Mouse (Mus musculus) stomach, embryonic 15.5 days (tissue): Measurements from ENCODE around the gene Akap7. TPM values are rescaled to one million over a fixed set of nuclear protein-coding genes. Genes with fewer than 3 reads are reported as not detected.

Source experiments
- ATAC-seq: fragments of 200-750 bp; cut with Nextera tagmentation; 2 replicates; pipeline ENCODE4 v1.8.0; 2017; ENCODE audit warnings: low read depth, moderate number of reproducible peaks, moderate TSS enrichment; ENCODE audit not compliant: insufficient read depth, low FRiP score
- H3K27ac ChIP-seq: fragments of 300-500 bp; sonication (generic); 2 replicates; pipeline ENCODE4 v1.5.1; 2015; ENCODE audit warnings: mild to moderate bottlenecking, inconsistent platforms
- H3K27me3 ChIP-seq: fragments of 300-500 bp; sonication (generic); replicated peaks from 2 replicates; pipeline ENCODE4 v1.6.1; 2015; ENCODE audit warnings: inconsistent platforms
- H3K36me3 ChIP-seq: fragments of 300-500 bp; sonication (generic); 2 replicates; pipeline ENCODE4 v1.6.1; 2015; ENCODE audit warnings: inconsistent platforms
- H3K4me1 ChIP-seq: fragments of 300-500 bp; sonication (generic); 2 replicates; pipeline ENCODE4 v1.6.1; 2015; ENCODE audit warnings: inconsistent platforms
- H3K4me2 ChIP-seq: fragments of 300-500 bp; sonication (generic); 2 replicates; pipeline ENCODE4 v1.6.1; 2015; ENCODE audit warnings: mild to moderate bottlenecking, inconsistent platforms
- H3K4me3 ChIP-seq: fragments of 300-500 bp; sonication (generic); replicated peaks from 2 replicates; pipeline ENCODE4 v1.5.1; 2015; ENCODE audit warnings: inconsistent platforms
- H3K9ac ChIP-seq: fragments of 300-500 bp; sonication (generic); 2 replicates; pipeline ENCODE4 v1.6.1; 2015; ENCODE audit warnings: inconsistent platforms
- H3K9me3 ChIP-seq: fragments of 300-500 bp; sonication (generic); 2 replicates; pipeline ENCODE4 v1.6.1; 2016; ENCODE audit warnings: inconsistent platforms
- WGBS: fragments of 180-500 bp; shearing (Covaris S2); methylation state at CpG from one replicate; pipeline ENCODE4 v1.1.7; 2015; 5-methylcytosine and 5-hydroxymethylcytosine counted together
- polyA plus RNA-seq: library from polyadenylated mRNA; unstranded; fragments of >200 nt; fragmentation: Nextera tagmentation; extraction: Ambion mirVana; gene quantifications from 2 replicates; pipeline ENCODE4 v1.2.1, GENCODE M21; 2015

Gene Akap7
- polyA plus RNA-seq, result 29.1 and 30.9 TPM in 2 replicates

GRCm38 (mm10) chr10:25307770-25308169 lies at the start of gene Akap7:
Gene Akap7 (minus strand): TSS chr10:25307870.
- Histone ChIP-seq H3K4me2 (no peak within 1 kb of the TSS), H3K9ac (no peak within 1 kb of the TSS), H3K36me3 (no peaks in the 10 kb centered on the region), H3K27me3 (no peaks in the 10 kb centered on the region), H3K4me3 (no peak within 1 kb of the TSS), H3K27ac (no peak within 1 kb of the TSS), H3K4me1 (no peaks in the 10 kb centered on the region), H3K9me3 (no peaks in the 10 kb centered on the region)
- no peak for ATAC-seq
- WGBS, result 84% methylated on average over 9 of the region's 9 CpGs

GRCm38 (mm10) chr10:25354390-25354789 lies 46.7 kb upstream of the Akap7 start:
- H3K27me3 ChIP-seq, result no peaks in the 10 kb centered on the region
- WGBS, result 78% methylated on average over 7 of the region's 7 CpGs
- H3K27ac ChIP-seq, result no peak overlapping the region

GRCm38 (mm10) chr10:25353941-25354340 lies 46.3 kb upstream of the Akap7 start:
- Histone ChIP-seq H3K27ac (no peak overlapping the region), H3K9ac (no peak overlapping the region), H3K4me3 (no peak overlapping the region), H3K9me3 (no peaks in the 10 kb centered on the region), H3K4me1 (no peaks in the 10 kb centered on the region), H3K27me3 (no peaks in the 10 kb centered on the region), H3K36me3 (no peaks in the 10 kb centered on the region), H3K4me2 (no peak overlapping the region)
- no peak for ATAC-seq
- 93% methylated on average over 3 of the region's 3 CpGs for WGBS

More at GRCm38 (mm10) chr10:25354390-25354789, 46.7 kb upstream of the Akap7 start:
- H3K4me2 ChIP-seq, result no peak overlapping the region
- H3K4me3 ChIP-seq, result no peak overlapping the region
- ATAC-seq, result no peak
- no peaks in the 10 kb centered on the region for H3K4me1 ChIP-seq
- no peaks in the 10 kb centered on the region for H3K36me3 ChIP-seq
- no peak overlapping the region for H3K9ac ChIP-seq
- H3K9me3 ChIP-seq, result no peaks in the 10 kb centered on the region

GRCm38 (mm10) chr10:25342801-25343200 lies 35.1 kb upstream of the Akap7 start:
- no peak overlapping the region for H3K4me3 ChIP-seq
- no peaks in the 10 kb centered on the region for H3K4me1 ChIP-seq
- no peaks in the 10 kb centered on the region for H3K36me3 ChIP-seq
- H3K9ac ChIP-seq, result no peak overlapping the region
- no peaks in the 10 kb centered on the region for H3K9me3 ChIP-seq
- ATAC-seq, result no peak
- no peaks in the 10 kb centered on the region for H3K27me3 ChIP-seq
- no peak overlapping the region for H3K4me2 ChIP-seq
- no peak overlapping the region for H3K27ac ChIP-seq

- no peaks in the 10 kb centered on the region for H3K27me3 ChIP-seq
- H3K9me3 ChIP-seq, result no peaks in the 10 kb centered on the region
- H3K9ac ChIP-seq, result no peak overlapping the region
- no peak overlapping the region for H3K27ac ChIP-seq
- WGBS, result 88% methylated on average over 5 of the region's 5 CpGs
- H3K36me3 ChIP-seq, result no peaks in the 10 kb centered on the region
- ATAC-seq, result no peak
- H3K4me2 ChIP-seq, result no peak overlapping the region
- no peaks in the 10 kb centered on the region for H3K4me1 ChIP-seq
- H3K4me3 ChIP-seq, result no peak overlapping the region
These were observed 33.0 kb upstream of the Akap7 start for GRCm38 (mm10) chr10:25340675-25341074.

- H3K36me3 ChIP-seq, result no peaks in the 10 kb centered on the region
These were observed 25.9 kb upstream of the Akap7 start for GRCm38 (mm10) chr10:25333390-25334079.

GRCm38 (mm10) chr10:25331321-25332049 lies 23.8 kb upstream of the Akap7 start:
- 48% methylated on average over 9 of the region's 9 CpGs for WGBS
- Histone ChIP-seq H3K9me3 (no peaks in the 10 kb centered on the region), H3K4me1 (no peaks in the 10 kb centered on the region), H3K27ac (peak overlapping the region; percentile 28; the same call in 1 of the 2 replicates), H3K4me3 (no peak overlapping the region), H3K4me2 (no peak overlapping the region), H3K27me3 (no peaks in the 10 kb centered on the region), H3K36me3 (no peaks in the 10 kb centered on the region), H3K9ac (no peak overlapping the region)
- ATAC-seq, result no peak

More at GRCm38 (mm10) chr10:25333390-25334079, 25.9 kb upstream of the Akap7 start:
- H3K9me3 ChIP-seq, result no peaks in the 10 kb centered on the region
- WGBS, result 43% methylated on average over 4 of the region's 4 CpGs
- no peak overlapping the region for H3K27ac ChIP-seq
- no peak overlapping the region for H3K9ac ChIP-seq
- H3K4me3 ChIP-seq, result no peak overlapping the region
- no peak for ATAC-seq
- no peaks in the 10 kb centered on the region for H3K27me3 ChIP-seq
- no peak overlapping the region for H3K4me2 ChIP-seq
- H3K4me1 ChIP-seq, result no peaks in the 10 kb centered on the region

- WGBS, result 80% methylated on average over 7 of the region's 7 CpGs
- H3K36me3 ChIP-seq, result no peaks in the 10 kb centered on the region
- H3K9ac ChIP-seq, result no peak overlapping the region
- H3K4me3 ChIP-seq, result no peak overlapping the region
- no peaks in the 10 kb centered on the region for H3K9me3 ChIP-seq
- H3K27me3 ChIP-seq, result no peaks in the 10 kb centered on the region
- no peak overlapping the region for H3K4me2 ChIP-seq
- no peak for ATAC-seq
- no peak overlapping the region for H3K27ac ChIP-seq
- H3K4me1 ChIP-seq, result no peaks in the 10 kb centered on the region
These were observed 22.4 kb upstream of the Akap7 start for GRCm38 (mm10) chr10:25330094-25330493.

- no peak overlapping the region for H3K9ac ChIP-seq
- WGBS, result 77% methylated on average over 6 of the region's 6 CpGs
- H3K4me1 ChIP-seq, result no peaks in the 10 kb centered on the region
- ATAC-seq, result no peak
- no peak overlapping the region for H3K4me2 ChIP-seq
- H3K4me3 ChIP-seq, result no peak overlapping the region
- H3K27ac ChIP-seq, result no peak overlapping the region
- H3K27me3 ChIP-seq, result no peaks in the 10 kb centered on the region
- H3K9me3 ChIP-seq, result no peaks in the 10 kb centered on the region
- no peaks in the 10 kb centered on the region for H3K36me3 ChIP-seq
These were observed 19.8 kb upstream of the Akap7 start for GRCm38 (mm10) chr10:25327511-25327910.

- 68% methylated on average over 4 of the region's 4 CpGs for WGBS
- Histone ChIP-seq H3K4me3 (no peak overlapping the region), H3K9me3 (no peaks in the 10 kb centered on the region), H3K27me3 (no peaks in the 10 kb centered on the region), H3K4me1 (no peaks in the 10 kb centered on the region), H3K27ac (no peak overlapping the region), H3K4me2 (no peak overlapping the region), H3K9ac (no peak overlapping the region), H3K36me3 (no peaks in the 10 kb centered on the region)
- ATAC-seq, result no peak
These were observed 18.0 kb upstream of the Akap7 start for GRCm38 (mm10) chr10:25325690-25326089.

- Histone ChIP-seq H3K9me3 (no peaks in the 10 kb centered on the region), H3K4me2 (no peak overlapping the region), H3K27ac (no peak overlapping the region), H3K36me3 (no peaks in the 10 kb centered on the region), H3K4me3 (no peak overlapping the region), H3K9ac (no peak overlapping the region), H3K27me3 (no peaks in the 10 kb centered on the region), H3K4me1 (no peaks in the 10 kb centered on the region)
- ATAC-seq, result no peak
- WGBS, result 79% methylated on average over 4 of the region's 4 CpGs
These were observed 13.5 kb upstream of the Akap7 start for GRCm38 (mm10) chr10:25321198-25321597.

GRCm38 (mm10) chr10:25319531-25319930 lies 11.9 kb upstream of the Akap7 start:
- no peak overlapping the region for H3K27ac ChIP-seq
- ATAC-seq, result no peak
- H3K36me3 ChIP-seq, result no peaks in the 10 kb centered on the region
- H3K4me2 ChIP-seq, result no peak overlapping the region
- no peak overlapping the region for H3K4me3 ChIP-seq
- no peaks in the 10 kb centered on the region for H3K27me3 ChIP-seq
- H3K4me1 ChIP-seq, result no peaks in the 10 kb centered on the region
- no peak overlapping the region for H3K9ac ChIP-seq
- H3K9me3 ChIP-seq, result no peaks in the 10 kb centered on the region
